Mouse (Mus musculus) CD8-positive naive resting alpha-beta T cell, adult 2 months (primary cell): ENCODE results near the gene Zfp653.

Experiments used
- DNase-seq, 2 experiments: peaks; one replicate each; pipeline ENCODE4 v3.0.0; 2022; ENCODE audit warnings: low read depth in 2 of 2, low spot score in 2 of 2

Zfp653 gene

DNA sequence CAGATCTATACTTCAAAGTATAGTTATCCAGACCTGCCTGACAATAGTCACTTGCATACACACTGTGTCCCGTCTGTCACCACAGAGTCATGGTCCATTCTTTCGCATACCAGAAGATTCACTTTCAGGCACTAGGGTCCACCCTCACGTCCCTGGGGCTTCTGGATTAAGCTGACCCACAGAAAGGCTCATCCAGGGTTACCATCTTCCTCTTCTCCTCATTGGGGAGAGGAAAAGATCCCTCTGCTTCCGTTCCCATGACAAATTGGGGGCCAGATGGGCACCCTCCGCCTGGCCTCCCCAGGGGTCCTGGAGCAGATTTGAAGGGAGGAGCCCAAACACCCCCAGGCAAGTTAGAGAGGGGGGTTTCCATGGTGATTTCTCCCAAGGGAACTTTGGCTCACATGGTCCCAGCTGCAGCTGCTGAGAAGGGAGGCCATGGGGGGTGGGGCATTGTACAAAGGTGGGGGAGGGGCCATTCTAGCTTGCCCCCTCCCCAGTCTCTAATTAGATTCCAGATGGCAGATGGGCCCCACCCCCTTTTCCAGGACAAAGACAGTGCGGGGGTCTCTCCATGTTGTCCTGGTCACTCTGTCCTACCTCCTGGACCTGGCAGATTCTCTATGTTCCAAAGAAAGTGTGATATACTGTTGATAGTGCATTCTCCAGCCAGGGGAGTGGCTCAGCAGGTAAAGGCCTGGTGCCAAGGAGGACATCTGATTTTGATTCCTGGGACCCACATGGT is 35.7 kb downstream of the Zfp653 start:
- no peak for DNase-seq

DNA sequence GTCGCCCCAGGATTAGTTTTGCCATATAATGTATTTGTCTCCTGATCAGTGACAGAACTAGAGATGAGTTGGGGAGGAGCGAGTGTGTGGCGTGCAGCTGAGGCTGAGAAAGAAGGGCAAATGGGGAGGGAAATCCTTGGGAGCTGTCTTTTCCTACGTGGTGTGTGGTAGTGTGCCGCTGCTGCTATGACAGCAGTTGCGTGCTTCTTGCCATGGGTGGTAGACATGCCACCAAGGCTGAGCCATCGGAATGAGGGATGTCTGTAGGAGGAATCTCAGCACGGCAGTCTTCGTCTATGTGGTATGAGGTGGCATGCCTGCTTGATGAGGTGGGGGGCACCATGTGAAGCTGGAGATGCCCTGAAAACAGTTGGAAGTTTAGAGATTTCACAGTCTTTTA is 40.8 kb downstream of the Zfp653 start:
- DNase-seq: no peak

DNA sequence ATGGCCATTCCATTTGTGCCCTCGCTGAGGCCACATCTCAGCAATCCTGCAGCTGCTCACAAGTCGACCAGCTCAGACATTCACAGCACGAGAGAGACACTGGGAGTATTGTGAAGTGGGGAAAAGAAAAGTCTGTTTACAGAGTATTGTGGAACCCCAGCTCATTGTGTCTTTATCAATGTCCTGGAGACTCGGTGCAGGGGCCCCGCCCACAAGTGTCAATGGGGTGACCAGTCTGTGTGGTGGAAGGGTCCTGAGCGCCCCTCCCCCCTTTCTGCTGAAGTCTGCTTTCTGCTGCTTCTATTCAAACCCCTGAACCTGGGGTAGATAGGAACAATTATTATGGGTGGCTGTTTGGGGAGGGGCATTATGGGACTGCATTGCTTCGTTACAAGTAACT is 42.7 kb downstream of the Zfp653 start:
- DNase-seq: no peak

DNA sequence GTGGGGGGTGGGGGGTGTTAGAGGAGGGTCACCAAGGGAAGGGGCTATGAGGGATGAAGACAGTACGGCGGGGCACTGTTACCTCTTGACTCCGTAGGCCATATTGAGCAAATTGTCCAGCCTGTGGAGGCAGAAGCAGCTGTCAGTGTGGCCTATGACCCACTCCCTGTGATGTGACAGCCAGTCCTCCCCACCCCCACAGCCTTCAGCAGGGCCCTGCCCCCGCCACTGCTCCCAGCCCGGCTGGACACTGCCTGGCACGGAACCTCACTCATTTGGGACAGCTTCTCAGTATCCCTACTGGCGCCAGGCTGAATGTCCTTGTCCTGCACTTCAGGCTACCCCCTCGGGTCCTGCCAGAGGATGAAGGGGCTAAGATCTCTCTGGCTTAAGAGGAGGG is 46.6 kb downstream of the Zfp653 start:
- DNase-seq: no peak

DNA sequence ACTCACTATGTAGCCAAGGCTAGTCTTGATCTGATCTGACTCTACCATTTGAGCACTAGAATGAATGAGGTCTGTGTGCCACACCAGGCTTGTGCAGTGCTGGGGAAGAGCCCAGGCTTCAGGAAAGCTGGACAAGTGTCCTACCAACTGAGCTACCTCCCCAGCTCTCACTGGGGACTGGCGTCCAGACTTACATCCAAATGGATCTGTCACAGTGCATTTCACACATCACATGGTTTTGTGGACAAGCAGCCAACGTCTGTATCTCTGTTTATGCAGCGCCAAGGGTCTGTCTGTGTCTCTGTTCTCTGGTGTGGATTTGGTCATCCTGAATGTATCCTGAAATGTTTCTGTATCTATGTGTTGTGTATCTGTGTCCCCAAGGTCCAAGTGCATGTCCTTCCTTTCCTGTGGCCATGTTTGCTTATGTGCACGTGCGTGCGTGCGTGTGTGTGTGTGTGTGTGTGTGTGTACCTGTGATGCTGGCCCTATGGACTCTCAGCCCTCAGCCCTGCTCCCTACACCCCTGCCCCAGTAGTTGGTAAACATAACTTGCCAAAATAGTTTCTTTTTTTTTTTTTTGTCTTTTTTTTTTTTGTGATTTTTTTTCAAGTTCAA is 53.9 kb downstream of the Zfp653 start:
- DNase-seq: no peak

DNA sequence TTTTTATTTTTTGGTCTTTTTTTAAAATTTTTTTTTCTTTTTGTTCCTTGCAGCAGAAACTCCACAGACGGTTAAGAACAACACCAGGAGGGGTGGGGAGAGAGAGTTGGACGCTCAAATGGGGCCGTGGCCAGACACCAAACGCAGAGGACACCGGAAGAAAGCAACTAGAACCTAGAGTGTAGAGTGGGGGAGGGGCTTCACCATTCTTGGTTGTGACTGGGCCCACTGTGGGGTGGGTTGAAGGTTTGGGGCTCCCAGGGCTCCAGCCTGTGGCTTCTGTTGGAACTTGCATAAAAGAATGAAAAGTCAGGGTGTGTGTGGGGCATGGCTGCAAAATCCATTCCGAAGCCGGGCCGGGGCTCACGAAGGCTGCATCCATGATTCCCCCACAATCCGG is 54.9 kb downstream of the Zfp653 start:
- no peak for DNase-seq

DNA sequence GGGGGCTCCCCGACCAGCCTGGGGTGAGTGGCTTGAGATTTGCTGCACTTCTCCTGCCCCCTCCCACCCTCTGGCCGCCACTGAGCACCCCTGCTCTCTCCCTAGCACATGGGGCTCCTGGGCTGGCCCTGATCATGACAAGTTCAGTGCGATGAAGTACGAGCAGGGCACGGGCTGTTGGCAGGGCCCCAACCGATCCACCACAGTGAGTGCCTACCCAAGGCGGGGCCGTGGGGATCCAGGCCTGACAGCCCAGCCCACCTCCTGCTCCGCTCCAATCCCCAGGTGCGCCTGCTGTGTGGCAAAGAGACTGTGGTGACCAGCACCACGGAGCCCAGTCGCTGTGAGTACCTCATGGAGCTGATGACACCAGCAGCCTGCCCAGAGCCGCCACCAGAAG is 58.4 kb downstream of the Zfp653 start:
- DNase-seq: no peak

DNA sequence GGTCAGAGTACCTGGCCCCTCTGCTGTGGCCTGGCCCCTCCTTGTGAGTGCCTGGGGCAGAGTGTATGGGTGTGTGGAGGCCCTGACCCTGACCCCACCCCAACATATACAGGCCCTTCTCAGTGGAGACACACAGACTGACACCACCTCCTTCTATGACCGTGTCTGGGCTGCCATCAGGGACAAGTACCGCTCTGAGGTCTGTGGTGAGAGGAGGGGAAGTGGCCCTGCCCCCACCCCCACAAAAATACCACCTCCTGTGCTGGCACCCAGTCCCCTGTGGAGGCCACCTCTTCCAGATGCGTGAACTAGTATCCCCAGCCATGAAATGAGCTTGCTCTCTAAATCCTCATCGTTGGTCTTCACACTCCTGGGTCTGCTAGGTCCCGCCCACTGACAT is 60.1 kb downstream of the Zfp653 start:
- DNase-seq: no peak
